Mouse (Mus musculus): ENCODE measurements around the gene Klf16. TPM values are rescaled to one million over a fixed set of nuclear protein-coding genes. Genes with fewer than 3 reads are reported as not detected.

Gene Klf16
- total and polyA plus RNA-seq, 3 experiments, result 14.1 to 94.0 (median 38.2) TPM

DNA sequence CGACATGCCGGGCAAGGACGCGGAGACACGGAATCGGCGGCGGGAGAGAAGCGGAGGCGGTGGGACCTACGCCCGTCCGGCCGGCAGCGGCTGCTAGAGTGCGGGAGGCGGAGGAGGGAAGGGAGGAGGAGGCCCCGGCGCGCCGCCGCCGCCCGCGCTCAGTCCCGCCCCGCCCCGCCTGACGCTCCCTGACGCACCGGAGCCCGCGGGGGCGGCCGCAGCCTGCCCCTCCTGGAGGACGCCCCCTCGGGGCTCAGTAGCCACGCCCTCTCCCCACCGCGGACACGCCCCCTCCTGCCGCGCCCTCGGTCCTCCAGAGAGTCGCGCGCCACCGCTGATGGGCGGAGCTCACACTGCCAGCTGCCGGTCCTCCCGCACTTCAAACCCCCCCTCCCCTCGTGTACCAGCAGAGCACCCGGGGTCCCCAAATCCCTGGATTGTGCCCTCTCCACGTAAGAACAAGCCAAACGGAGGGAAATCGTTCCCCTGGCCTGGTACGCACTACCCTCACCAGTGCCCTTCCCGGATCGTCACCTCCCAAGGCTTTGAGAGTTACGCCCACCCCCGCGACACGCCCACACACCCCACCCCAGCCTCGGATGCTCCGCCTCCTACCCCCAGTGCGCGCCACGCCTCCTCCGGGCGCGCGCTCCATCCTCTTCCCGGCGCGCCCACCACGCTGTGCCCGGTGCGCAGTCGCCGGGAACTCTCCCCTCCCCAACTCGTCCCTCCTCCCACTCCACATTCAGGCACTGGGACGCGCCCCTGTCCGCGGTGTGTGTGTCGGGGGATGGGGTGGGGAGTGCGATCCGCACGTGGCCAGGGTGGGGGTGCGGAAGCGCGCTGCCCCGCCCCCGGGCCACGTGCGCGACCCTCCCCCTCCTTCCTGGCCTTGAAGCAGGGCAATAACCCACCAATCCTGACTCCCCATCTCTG lies at the start of gene Klf16 (continued):
- TF ChIP-seq ZKSCAN1 (IDR thresholded peaks at IDR 0.05; ENCODE audit: borderline replicate concordance, low read depth, low read length), result no peak

GRCm38 (mm10) chr10:80625764-80626163 lies 48.6 kb upstream of the Klf16 start:
- in situ Hi-C loops (cut with MboI; ENCODE audit: low pct_ligation_motif_present, low pct_unique_long_range_greater_than_20kb, low sequenced_read_pairs), result no loop called here
- dilution Hi-C loops (cut with MboI; ENCODE audit: extremely low pct_ligation_motif_present, extremely low pct_unique_long_range_greater_than_20kb, low sequenced_read_pairs), result no loop called here

DNA sequence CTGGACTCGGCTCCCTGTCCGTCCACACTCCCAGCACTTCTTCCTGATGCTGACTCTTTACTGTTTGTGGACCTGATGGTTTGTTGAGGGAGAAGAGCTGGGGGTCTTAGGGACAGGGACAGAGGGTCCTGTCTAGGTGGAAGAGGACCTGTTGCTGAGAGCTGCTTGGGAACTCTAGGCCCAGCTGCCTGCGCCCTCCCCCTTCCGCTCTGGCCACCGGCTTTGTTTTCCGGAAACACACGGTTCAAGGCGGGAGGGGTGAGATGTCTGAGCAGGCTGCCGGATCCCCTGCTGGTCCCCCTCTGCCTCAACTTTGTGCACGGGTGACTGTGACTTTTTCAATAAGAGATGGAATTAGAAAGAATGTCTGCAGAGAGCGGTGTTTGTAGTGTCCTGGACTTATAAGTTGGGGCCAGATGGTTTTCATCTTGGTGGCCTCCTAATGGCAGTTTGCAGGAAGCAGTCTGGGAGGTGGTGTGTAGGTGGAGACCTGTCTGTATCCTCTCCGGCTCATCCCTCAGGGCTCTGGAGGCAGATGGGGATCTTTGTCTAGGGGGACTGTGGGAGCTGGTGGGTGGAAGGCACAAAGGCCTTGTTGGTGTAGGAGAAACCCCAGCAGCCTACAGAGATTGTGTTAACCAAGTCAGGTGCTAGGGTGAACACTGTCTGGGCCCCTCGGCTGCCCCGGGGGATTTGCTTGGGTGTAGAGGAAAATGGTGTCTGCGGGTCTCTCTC lies 46.5 kb upstream of the Klf16 start:
- peak overlapping the region; percentile 66 for H3K4me2 ChIP-seq (ENCODE audit: insufficient read depth, low read depth, poor library complexity, severe bottlenecking)
- in situ Hi-C loops (cut with MboI; ENCODE audit: low pct_ligation_motif_present, low pct_unique_long_range_greater_than_20kb, low sequenced_read_pairs) (no loop called here), dilution Hi-C loops (cut with MboI; ENCODE audit: extremely low pct_ligation_motif_present, extremely low pct_unique_long_range_greater_than_20kb, low sequenced_read_pairs) (no loop called here)
- no peaks in the 10 kb centered on the region for H3K27me3 ChIP-seq (replicated peaks)
- H3K4me3 ChIP-seq (replicated peaks in 1 of 3; ENCODE audit: low read depth in 2 of 3, low read length in 2 of 3, poor library complexity in 1 of 3), result peak overlapping the region; percentile 87 to 99 (median 99)
- peak overlapping the region; percentile 99 for H3K9ac ChIP-seq (ENCODE audit: insufficient read depth, low read depth)
- H3K9me3 ChIP-seq (replicated peaks; ENCODE audit: low read length), result no peaks in the 10 kb centered on the region
- DNase-seq (ENCODE audit: extremely low read depth), result peak; percentile 69
- peaks cover 33% of the 10 kb centered on the region for H3K79me2 ChIP-seq (replicated peaks; ENCODE audit: control insufficient read depth, extremely low read depth, insufficient read depth, poor library complexity, severe bottlenecking)
- H3K27ac ChIP-seq (ENCODE audit: insufficient read depth, low read depth), result peak overlapping the region; percentile 78
- peaks cover 27 to 53% of the 10 kb centered on the region in 2 experiments for H3K4me1 ChIP-seq (ENCODE audit: control insufficient read depth in 1 of 2, insufficient read depth in 2 of 2)
- peaks cover 3 to 41% of the 10 kb centered on the region in 2 experiments for H3K36me3 ChIP-seq (replicated peaks in 1 of 2; ENCODE audit: control insufficient read depth in 1 of 2, insufficient read depth in 1 of 2, low read length in 1 of 2)
- TF ChIP-seq MEF2A (IDR thresholded peaks at IDR 0.05; ENCODE audit: borderline replicate concordance, low read depth, low read length) (no peak), RAD21 (IDR thresholded peaks at IDR 0.05; ENCODE audit: low read depth, low read length) (no peak), MAX (IDR thresholded peaks at IDR 0.05; ENCODE audit: low read length) (no peak; the same call in 1 of the 2 replicates), ZKSCAN1 (IDR thresholded peaks at IDR 0.05; ENCODE audit: borderline replicate concordance, low read depth, low read length) (no peak), USF2 (conservative IDR thresholded peaks at IDR 0.05; ENCODE audit: low read depth, low read length) (no peak), POLR2A (IDR thresholded peaks at IDR 0.05; ENCODE audit: low read depth, low read length) (0 out of 2 replicates have a peak, but pooled peaks have one; percentile 41), SIN3A (IDR thresholded peaks at IDR 0.05; ENCODE audit: low read length) (peak; percentile 94), NELFE (IDR thresholded peaks at IDR 0.05; ENCODE audit: low read depth, low read length) (no peak), CTCF (conservative IDR thresholded peaks at IDR 0.05 in 1 of 2, IDR thresholded peaks at IDR 0.05 in 1 of 2; ENCODE audit: low read depth in 2 of 2, low read length in 2 of 2) (0 out of 4 replicates have a peak, but pooled peaks of 1 of the 2 experiments have one; percentile 13), MAZ (IDR thresholded peaks at IDR 0.05; ENCODE audit: low read depth, low read length) (peak; percentile 91; the same call in 1 of the 2 replicates), UBTF (IDR thresholded peaks at IDR 0.05; ENCODE audit: low read depth, low read length) (no peak), GABPA (IDR thresholded peaks at IDR 0.05; ENCODE audit: insufficient replicate concordance, low read depth, low read length) (no peak), JUN (IDR thresholded peaks at IDR 0.05; ENCODE audit: insufficient read depth, low read depth, low read length) (no peak), E2F4 (IDR thresholded peaks at IDR 0.05; ENCODE audit: insufficient replicate concordance, low read depth, low read length) (no peak), BHLHE40 (IDR thresholded peaks at IDR 0.05; ENCODE audit: low read depth, low read length) (no peak; the same call in 1 of the 2 replicates), TBP (conservative IDR thresholded peaks at IDR 0.05; ENCODE audit: low read depth, low read length) (no peak), MXI1 (IDR thresholded peaks at IDR 0.05; ENCODE audit: low read depth, low read length) (peak; percentile 83), MAFK (IDR thresholded peaks at IDR 0.05; ENCODE audit: insufficient replicate concordance, low read length) (no peak), ZMIZ1 (IDR thresholded peaks at IDR 0.05; ENCODE audit: low read depth, low read length) (0 out of 2 replicates have a peak, but pooled peaks have one; percentile 0), EP300 (IDR thresholded peaks at IDR 0.05; ENCODE audit: low read length) (no peak), SMC3 (IDR thresholded peaks at IDR 0.05; ENCODE audit: low read depth, low read length) (no peak), ELF1 (IDR thresholded peaks at IDR 0.05; ENCODE audit: low read depth, low read length) (peak; percentile 83)

More at GRCm38 (mm10) chr10:80625764-80626163, 48.6 kb upstream of the Klf16 start:
- H3K9me3 ChIP-seq (replicated peaks; ENCODE audit: low read length), result no peaks in the 10 kb centered on the region
- H3K4me3 ChIP-seq (replicated peaks in 1 of 3; ENCODE audit: low read depth in 2 of 3, low read length in 2 of 3, poor library complexity in 1 of 3), result no peak overlapping the region
- TF ChIP-seq MXI1 (IDR thresholded peaks at IDR 0.05; ENCODE audit: low read depth, low read length) (no peak), KAT2A (IDR thresholded peaks at IDR 0.05; ENCODE audit: insufficient replicate concordance, low read length) (no peak), MYC (IDR thresholded peaks at IDR 0.05; ENCODE audit: low read depth, low read length) (no peak), POLR2A (IDR thresholded peaks at IDR 0.05; ENCODE audit: low read depth, low read length) (no peak), TBP (conservative IDR thresholded peaks at IDR 0.05; ENCODE audit: low read depth, low read length) (no peak), SIN3A (IDR thresholded peaks at IDR 0.05; ENCODE audit: low read length) (no peak), JUND (conservative IDR thresholded peaks at IDR 0.05; ENCODE audit: low read depth, low read length) (no peak), ZKSCAN1 (IDR thresholded peaks at IDR 0.05; ENCODE audit: borderline replicate concordance, low read depth, low read length) (no peak), MAZ (IDR thresholded peaks at IDR 0.05; ENCODE audit: low read depth, low read length) (no peak), ETS1 (conservative IDR thresholded peaks at IDR 0.05; ENCODE audit: low read depth, low read length) (no peak), UBTF (IDR thresholded peaks at IDR 0.05; ENCODE audit: low read depth, low read length) (no peak)
- DNase-seq (ENCODE audit: extremely low read depth), result no peak
- peaks cover 33% of the 10 kb centered on the region for H3K79me2 ChIP-seq (replicated peaks; ENCODE audit: control insufficient read depth, extremely low read depth, insufficient read depth, poor library complexity, severe bottlenecking)
- no peak overlapping the region for H3K9ac ChIP-seq (ENCODE audit: insufficient read depth, low read depth)
- no peaks in the 10 kb centered on the region for H3K27me3 ChIP-seq (replicated peaks)
- H3K27ac ChIP-seq (ENCODE audit: insufficient read depth, low read depth), result no peak overlapping the region
- H3K4me2 ChIP-seq (ENCODE audit: insufficient read depth, low read depth, poor library complexity, severe bottlenecking), result no peak overlapping the region
- H3K36me3 ChIP-seq (replicated peaks in 1 of 2; ENCODE audit: control insufficient read depth in 1 of 2, insufficient read depth in 1 of 2, low read length in 1 of 2), result peaks cover 10 to 62% of the 10 kb centered on the region in 2 experiments
- peaks cover 33 to 54% of the 10 kb centered on the region in 2 experiments for H3K4me1 ChIP-seq (ENCODE audit: control insufficient read depth in 1 of 2, insufficient read depth in 2 of 2)
